Mouse (Mus musculus): ENCODE measurements at regions not wholly inside any gene's neighbourhood (a gene's known extent, or its start where the extent isn't known, plus 50 kb on each side); places are given as distances from the start of the nearest gene placed in this dataset.
A peak's percentile ranks its signal among the peaks of the same experiment; 100 is the strongest.

DNA sequence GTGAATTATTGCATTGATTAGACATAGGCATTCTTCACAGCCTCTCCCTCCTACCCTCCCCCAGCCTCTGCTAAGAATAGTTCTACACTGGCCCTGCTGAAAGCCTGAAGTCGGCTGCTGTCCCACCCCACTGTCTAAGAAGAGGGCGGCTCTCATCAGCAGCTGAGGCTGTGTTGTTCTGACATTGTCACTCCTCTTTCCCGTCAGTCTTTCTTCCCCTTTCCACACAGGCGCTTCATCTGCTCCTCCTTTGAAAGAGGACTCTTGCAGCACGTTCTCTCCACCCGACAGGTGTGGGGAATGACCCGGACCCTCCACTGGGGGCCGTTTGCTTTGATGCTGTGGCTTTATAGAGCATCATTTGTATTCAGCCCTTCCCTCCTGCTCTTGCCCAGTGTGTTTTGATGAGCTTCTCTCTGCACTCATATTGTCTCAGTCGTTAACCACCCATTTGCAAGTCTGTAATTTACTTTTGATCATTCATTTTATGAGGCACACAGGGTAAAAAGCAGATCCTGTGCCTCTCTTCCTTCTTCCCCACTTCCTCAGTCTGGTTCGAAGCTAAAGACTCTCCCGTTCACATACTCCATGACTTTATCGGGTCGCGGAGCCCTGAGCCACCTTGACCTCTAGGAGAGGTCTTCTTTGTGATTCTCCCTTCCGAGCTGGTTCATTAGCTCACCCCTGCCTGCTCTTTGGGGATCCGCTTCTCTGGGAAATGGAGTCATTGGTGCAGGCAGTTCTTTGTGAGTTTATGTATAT lies 142.2 kb upstream of the Snx19 start:
- Histone ChIP-seq H3K4me3 (ENCODE audit: low read depth, low read length) (no peak overlapping the region), H3K9ac (ENCODE audit: low read length) (no peak overlapping the region), H3K9me3 (ENCODE audit: control insufficient read depth, low read length) (no peaks in the 10 kb centered on the region), H3K4me2 (ENCODE audit: low read depth) (peak overlapping the region; percentile 32), H3K36me3 (ENCODE audit: control insufficient read depth, insufficient read depth, low read length) (no peaks in the 10 kb centered on the region), H3K27ac (ENCODE audit: low read depth, low read length) (0 out of 2 replicates have a peak overlapping the region, but pooled peaks have one; percentile 49), H3K4me1 (ENCODE audit: control insufficient read depth, insufficient read depth, low read length) (peaks cover 5% of the 10 kb centered on the region), H3K27me3 (ENCODE audit: control insufficient read depth, insufficient read depth, low read length) (no peaks in the 10 kb centered on the region)
- 11% methylated on average over 16 of the region's 16 CpGs for WGBS
- ATAC-seq (ENCODE audit: insufficient read depth, low FRiP score, low TSS enrichment) (peak; percentile 87), DNase-seq (ENCODE audit: low spot score) (peak; percentile 61)

DNA sequence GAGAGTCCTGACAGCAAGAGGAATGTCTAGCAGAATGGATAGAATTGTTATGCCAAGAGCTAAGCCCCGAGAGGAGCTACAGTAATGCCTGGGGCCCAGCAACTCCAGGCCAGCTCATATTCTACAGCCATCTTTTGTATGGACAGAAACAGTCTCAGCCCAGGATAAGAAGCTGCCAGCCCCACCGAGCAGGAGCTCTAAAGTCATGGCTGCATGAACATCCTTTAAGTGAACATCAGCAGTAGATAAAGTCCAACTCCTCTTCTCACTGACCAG lies 141.6 kb upstream of the Snx19 start:
- ATAC-seq (ENCODE audit: insufficient read depth, low FRiP score, low TSS enrichment), result peak; percentile 51; the same call in 1 of the 2 replicates

DNA sequence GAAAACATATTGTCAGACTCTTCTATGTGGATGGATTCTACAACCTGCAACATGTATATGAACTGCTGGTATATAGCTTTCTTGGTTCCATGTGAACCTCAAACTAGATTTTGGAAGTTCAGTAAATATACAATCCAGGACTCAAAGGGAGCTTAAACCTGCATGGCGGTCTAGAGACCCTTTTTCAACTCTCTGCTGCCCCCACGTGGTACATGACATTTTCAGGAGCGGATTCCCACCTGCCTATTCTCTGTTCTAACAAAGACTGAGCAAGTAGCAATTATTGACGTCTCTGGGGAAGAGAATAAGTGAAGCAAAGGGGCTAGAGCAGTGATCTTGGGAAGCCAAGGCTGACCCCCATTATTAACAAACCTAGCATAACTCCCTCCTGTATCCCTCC lies 127.1 kb upstream of the Snx19 start:
- WGBS, result 10% methylated on average over 4 of the region's 4 CpGs
- H3K9me3 ChIP-seq (ENCODE audit: control insufficient read depth, low read length), result no peaks in the 10 kb centered on the region
- H3K27ac ChIP-seq (ENCODE audit: low read depth, low read length), result no peak overlapping the region
- H3K4me3 ChIP-seq (ENCODE audit: low read depth, low read length), result no peak overlapping the region
- H3K27me3 ChIP-seq (ENCODE audit: control insufficient read depth, insufficient read depth, low read length), result no peaks in the 10 kb centered on the region
- H3K36me3 ChIP-seq (ENCODE audit: control insufficient read depth, insufficient read depth, low read length), result no peaks in the 10 kb centered on the region
- DNase-seq (ENCODE audit: low spot score) (peak; percentile 71), ATAC-seq (ENCODE audit: insufficient read depth, low FRiP score, low TSS enrichment) (no peak)
- no peak overlapping the region for H3K4me2 ChIP-seq (ENCODE audit: low read depth)
- no peak overlapping the region for H3K9ac ChIP-seq (ENCODE audit: low read length)
- no peaks in the 10 kb centered on the region for H3K4me1 ChIP-seq (ENCODE audit: control insufficient read depth, insufficient read depth, low read length)

More for the DNA sequence above, 141.6 kb upstream of the Snx19 start:
- H3K4me2 ChIP-seq (ENCODE audit: low read depth), result no peak overlapping the region; the same call in 1 of the 2 replicates
- H3K9me3 ChIP-seq (ENCODE audit: control insufficient read depth, low read length), result no peaks in the 10 kb centered on the region
- 36% methylated on average over 2 of the region's 2 CpGs for WGBS
- H3K27me3 ChIP-seq (ENCODE audit: control insufficient read depth, insufficient read depth, low read length), result no peaks in the 10 kb centered on the region
- no peaks in the 10 kb centered on the region for H3K36me3 ChIP-seq (ENCODE audit: control insufficient read depth, insufficient read depth, low read length)
- no peak overlapping the region for H3K9ac ChIP-seq (ENCODE audit: low read length)
- H3K4me3 ChIP-seq (ENCODE audit: low read depth, low read length), result no peak overlapping the region
- no peak for DNase-seq (ENCODE audit: low spot score)
- H3K27ac ChIP-seq (ENCODE audit: low read depth, low read length), result no peak overlapping the region
- peaks cover 5% of the 10 kb centered on the region for H3K4me1 ChIP-seq (ENCODE audit: control insufficient read depth, insufficient read depth, low read length)

DNA sequence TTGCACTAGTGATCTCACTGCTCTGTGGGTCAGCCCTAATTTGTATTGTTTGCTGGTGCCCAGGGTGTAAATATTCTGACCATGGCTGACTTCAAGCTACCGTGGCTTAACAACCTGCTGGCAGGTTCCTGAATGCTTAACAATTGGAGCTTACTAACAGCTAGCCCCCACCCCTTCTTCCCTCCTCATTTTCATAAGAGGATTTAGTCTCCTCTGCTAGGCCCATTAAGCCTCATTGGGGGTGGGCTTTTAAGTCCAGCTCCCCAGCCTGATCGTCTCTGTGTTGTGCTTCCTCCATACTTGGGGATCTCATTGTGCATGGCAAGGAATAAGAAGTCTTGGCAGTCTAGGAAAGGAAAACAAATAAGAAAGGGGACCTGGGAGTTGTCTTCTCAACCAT lies 118.6 kb upstream of the Snx19 start:
- Histone ChIP-seq H3K27ac (ENCODE audit: low read depth, low read length) (no peak overlapping the region), H3K4me2 (ENCODE audit: low read depth) (no peak overlapping the region), H3K4me3 (ENCODE audit: low read depth, low read length) (no peak overlapping the region), H3K9ac (ENCODE audit: low read length) (no peak overlapping the region), H3K9me3 (ENCODE audit: control insufficient read depth, low read length) (no peaks in the 10 kb centered on the region), H3K36me3 (ENCODE audit: control insufficient read depth, insufficient read depth, low read length) (no peaks in the 10 kb centered on the region), H3K4me1 (ENCODE audit: control insufficient read depth, insufficient read depth, low read length) (no peaks in the 10 kb centered on the region), H3K27me3 (ENCODE audit: control insufficient read depth, insufficient read depth, low read length) (no peaks in the 10 kb centered on the region)
- ATAC-seq (ENCODE audit: insufficient read depth, low FRiP score, low TSS enrichment), result no peak
- no peak for DNase-seq (ENCODE audit: low spot score)
- 23% methylated on average over 2 of the region's 2 CpGs for WGBS

DNA sequence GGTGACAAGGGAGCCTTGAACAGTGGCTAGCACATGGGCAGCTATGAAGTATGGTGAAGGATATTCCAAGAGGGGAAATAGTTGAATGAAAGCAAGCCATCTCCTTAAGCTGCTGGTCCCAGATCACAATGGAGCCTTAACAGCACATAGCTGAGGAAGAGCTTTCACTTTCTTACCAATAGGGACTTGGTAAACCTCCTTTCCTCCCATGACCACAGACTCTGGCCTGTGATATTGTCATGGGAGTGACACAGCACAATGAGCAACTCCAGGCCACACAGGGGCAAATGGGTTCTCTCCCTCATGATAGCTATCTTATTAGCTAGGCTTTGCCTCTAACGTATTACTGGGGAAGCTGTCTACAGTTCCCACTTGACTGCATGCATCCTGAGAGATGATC lies 113.5 kb upstream of the Snx19 start:
- no peak overlapping the region for H3K9ac ChIP-seq (ENCODE audit: low read length)
- no peaks in the 10 kb centered on the region for H3K27me3 ChIP-seq (ENCODE audit: control insufficient read depth, insufficient read depth, low read length)
- ATAC-seq (ENCODE audit: insufficient read depth, low FRiP score, low TSS enrichment) (no peak), DNase-seq (ENCODE audit: low spot score) (no peak)
- no peaks in the 10 kb centered on the region for H3K9me3 ChIP-seq (ENCODE audit: control insufficient read depth, low read length)
- 94% methylated on average over 1 of the region's 1 CpGs for WGBS
- H3K36me3 ChIP-seq (ENCODE audit: control insufficient read depth, insufficient read depth, low read length), result no peaks in the 10 kb centered on the region
- H3K27ac ChIP-seq (ENCODE audit: low read depth, low read length), result no peak overlapping the region
- no peak overlapping the region for H3K4me3 ChIP-seq (ENCODE audit: low read depth, low read length)
- H3K4me2 ChIP-seq (ENCODE audit: low read depth), result no peak overlapping the region
- H3K4me1 ChIP-seq (ENCODE audit: control insufficient read depth, insufficient read depth, low read length), result no peaks in the 10 kb centered on the region

DNA sequence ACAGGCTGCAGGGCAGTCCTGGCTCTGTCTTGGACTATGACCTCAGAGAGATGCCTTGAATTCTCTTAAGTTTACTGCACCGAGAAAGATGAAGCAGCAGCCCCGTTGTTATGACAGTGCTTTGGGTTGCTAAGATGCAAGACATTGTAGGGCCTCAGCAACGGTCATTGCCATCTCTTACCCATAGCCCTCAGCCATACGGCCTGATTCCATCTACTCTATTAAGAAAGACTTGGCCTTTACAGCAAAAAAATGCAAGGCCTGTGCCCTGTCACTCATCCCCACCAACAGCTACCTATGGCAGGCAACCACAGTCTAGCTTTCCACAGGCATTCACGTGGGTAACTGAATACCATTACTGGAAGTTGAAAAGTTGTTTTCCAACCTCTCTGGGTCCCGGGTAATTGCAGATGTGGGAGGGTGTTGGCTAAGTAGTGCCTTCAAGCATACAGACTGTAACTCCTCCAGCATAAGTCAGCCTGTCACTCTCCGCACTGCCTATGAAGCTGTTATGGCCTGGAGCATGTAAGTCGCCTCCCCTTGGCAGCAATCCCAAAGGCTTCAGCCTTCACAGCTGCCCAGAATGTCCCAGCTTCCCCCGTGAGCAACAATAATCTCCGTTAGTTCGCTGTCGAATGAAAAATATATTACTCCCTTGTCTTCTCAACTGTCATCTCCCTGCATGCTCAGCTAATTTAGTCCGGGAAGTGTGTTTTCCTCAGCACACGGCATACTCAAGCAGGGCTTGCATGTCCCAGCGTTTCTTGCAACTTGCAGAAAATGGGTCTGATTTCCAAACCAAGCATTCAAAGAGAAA lies 112.3 kb upstream of the Snx19 start:
- H3K4me2 ChIP-seq (ENCODE audit: low read depth), result no peak overlapping the region
- 80% methylated on average over 15 of the region's 15 CpGs for WGBS
- no peaks in the 10 kb centered on the region for H3K4me1 ChIP-seq (ENCODE audit: control insufficient read depth, insufficient read depth, low read length)
- DNase-seq (ENCODE audit: low spot score), result no peak
- H3K9me3 ChIP-seq (ENCODE audit: control insufficient read depth, low read length), result no peaks in the 10 kb centered on the region
- no peak overlapping the region for H3K9ac ChIP-seq (ENCODE audit: low read length)
- H3K4me3 ChIP-seq (ENCODE audit: low read depth, low read length), result no peak overlapping the region
- ATAC-seq (ENCODE audit: insufficient read depth, low FRiP score, low TSS enrichment), result no peak
- no peak overlapping the region for H3K27ac ChIP-seq (ENCODE audit: low read depth, low read length)
- H3K27me3 ChIP-seq (ENCODE audit: control insufficient read depth, insufficient read depth, low read length), result no peaks in the 10 kb centered on the region
- no peaks in the 10 kb centered on the region for H3K36me3 ChIP-seq (ENCODE audit: control insufficient read depth, insufficient read depth, low read length)

DNA sequence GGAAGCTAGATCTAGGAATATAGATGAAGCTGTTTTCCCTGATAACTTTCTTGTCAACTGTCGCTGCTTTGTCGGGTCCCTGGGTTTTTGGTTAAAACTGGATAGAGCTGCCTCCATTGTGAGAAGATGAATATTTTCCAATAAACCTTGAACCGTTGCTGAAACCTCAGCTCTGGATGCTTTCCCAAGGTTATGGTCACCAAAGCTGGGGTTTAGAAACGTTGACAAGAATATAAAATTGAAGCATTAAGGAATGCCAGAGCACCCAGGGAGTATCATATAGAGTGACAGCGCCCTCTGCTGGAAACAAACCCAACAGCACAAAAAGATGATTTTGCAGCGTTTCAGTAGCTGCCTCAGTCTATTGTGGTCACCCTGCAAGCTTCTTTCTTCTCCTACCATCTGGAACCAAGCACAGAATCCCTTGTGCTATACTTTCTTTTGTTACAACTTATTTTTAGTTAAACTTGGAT lies 111.7 kb upstream of the Snx19 start:
- Histone ChIP-seq H3K9me3 (ENCODE audit: control insufficient read depth, low read length) (no peaks in the 10 kb centered on the region), H3K4me2 (ENCODE audit: low read depth) (no peak overlapping the region), H3K4me3 (ENCODE audit: low read depth, low read length) (no peak overlapping the region), H3K27me3 (ENCODE audit: control insufficient read depth, insufficient read depth, low read length) (no peaks in the 10 kb centered on the region), H3K9ac (ENCODE audit: low read length) (no peak overlapping the region), H3K27ac (ENCODE audit: low read depth, low read length) (no peak overlapping the region), H3K36me3 (ENCODE audit: control insufficient read depth, insufficient read depth, low read length) (no peaks in the 10 kb centered on the region), H3K4me1 (ENCODE audit: control insufficient read depth, insufficient read depth, low read length) (no peaks in the 10 kb centered on the region)
- peak; percentile 40 for DNase-seq (ENCODE audit: low spot score)
- 51% methylated on average over 6 of the region's 6 CpGs for WGBS
- no peak for ATAC-seq (ENCODE audit: insufficient read depth, low FRiP score, low TSS enrichment)

DNA sequence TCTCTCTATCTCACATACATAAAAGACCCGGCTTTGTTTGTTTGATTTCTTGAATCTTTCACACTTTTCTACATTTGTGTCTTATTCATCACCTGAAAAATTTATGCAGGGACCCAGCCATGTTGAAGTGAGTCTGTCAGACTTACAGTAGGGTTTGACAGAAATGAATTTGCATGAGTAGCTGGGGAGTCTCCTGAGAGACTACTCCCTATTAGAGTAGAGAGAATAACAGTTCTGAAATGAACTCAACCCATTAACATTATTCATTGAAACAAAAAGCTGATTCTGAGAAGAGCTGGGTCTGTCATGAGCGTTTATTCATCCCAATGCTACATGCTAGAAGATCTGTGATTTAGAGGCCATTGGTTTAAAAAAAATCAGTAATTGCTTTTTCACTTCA lies 82.0 kb upstream of the Snx19 start:
- Histone ChIP-seq H3K4me1 (ENCODE audit: control insufficient read depth, insufficient read depth, low read length) (no peaks in the 10 kb centered on the region), H3K9me3 (ENCODE audit: control insufficient read depth, low read length) (no peaks in the 10 kb centered on the region), H3K27ac (ENCODE audit: low read depth, low read length) (no peak overlapping the region), H3K4me3 (ENCODE audit: low read depth, low read length) (no peak overlapping the region), H3K36me3 (ENCODE audit: control insufficient read depth, insufficient read depth, low read length) (no peaks in the 10 kb centered on the region), H3K9ac (ENCODE audit: low read length) (no peak overlapping the region), H3K27me3 (ENCODE audit: control insufficient read depth, insufficient read depth, low read length) (no peaks in the 10 kb centered on the region), H3K4me2 (ENCODE audit: low read depth) (no peak overlapping the region)
- 82% methylated on average over 2 of the region's 2 CpGs for WGBS
- DNase-seq (ENCODE audit: low spot score) (no peak), ATAC-seq (ENCODE audit: insufficient read depth, low FRiP score, low TSS enrichment) (no peak)

DNA sequence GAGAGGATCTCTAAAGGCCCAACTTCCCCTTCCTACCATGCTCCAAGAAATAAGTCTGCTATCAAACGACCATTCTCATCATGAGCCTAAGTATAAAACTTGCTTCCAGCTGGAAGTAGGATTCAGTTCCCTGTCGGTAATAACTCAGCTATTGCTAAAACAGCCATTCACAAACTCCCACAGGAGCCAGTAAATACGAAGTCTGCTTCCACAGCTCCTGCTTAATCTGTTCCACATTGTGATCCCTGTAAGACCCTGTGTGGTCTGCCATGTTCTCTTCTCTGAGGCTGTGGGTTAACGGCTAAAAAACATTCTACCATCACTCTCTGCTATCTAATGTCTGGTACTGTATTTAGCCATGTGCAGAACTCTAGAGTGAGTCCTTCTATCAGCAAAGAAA lies 72.9 kb upstream of the Snx19 start:
- no peak overlapping the region for H3K4me3 ChIP-seq (ENCODE audit: low read depth, low read length)
- H3K4me1 ChIP-seq (ENCODE audit: control insufficient read depth, insufficient read depth, low read length), result no peaks in the 10 kb centered on the region
- ATAC-seq (ENCODE audit: insufficient read depth, low FRiP score, low TSS enrichment), result no peak
- WGBS, result 67% methylated on average over 4 of the region's 4 CpGs
- no peaks in the 10 kb centered on the region for H3K36me3 ChIP-seq (ENCODE audit: control insufficient read depth, insufficient read depth, low read length)
- no peaks in the 10 kb centered on the region for H3K27me3 ChIP-seq (ENCODE audit: control insufficient read depth, insufficient read depth, low read length)
- H3K9ac ChIP-seq (ENCODE audit: low read length), result no peak overlapping the region
- H3K27ac ChIP-seq (ENCODE audit: low read depth, low read length), result no peak overlapping the region
- H3K4me2 ChIP-seq (ENCODE audit: low read depth), result no peak overlapping the region
- no peak for DNase-seq (ENCODE audit: low spot score)
- H3K9me3 ChIP-seq (ENCODE audit: control insufficient read depth, low read length), result no peaks in the 10 kb centered on the region
